Mouse (Mus musculus): ENCODE results near the gene Lrrc29.

Lrrc29 gene

GRCm38 (mm10) chr8:105312891-105313481, 13.1 kb downstream of the Lrrc29 start:
- ATAC-seq (ENCODE audit: insufficient number of reproducible peaks, low FRiP score, low TSS enrichment) = no peak

GRCm38 (mm10) chr8:105311718-105312117, 14.4 kb downstream of the Lrrc29 start:
- ATAC-seq (ENCODE audit: insufficient number of reproducible peaks, low FRiP score, low TSS enrichment) = no peak

- no peak for ATAC-seq (ENCODE audit: insufficient number of reproducible peaks, low FRiP score, low TSS enrichment)
These were observed 16.0 kb downstream of the Lrrc29 start for GRCm38 (mm10) chr8:105310118-105310517.

GRCm38 (mm10) chr8:105309142-105309847, 16.8 kb downstream of the Lrrc29 start:
- peak; percentile 74 for ATAC-seq (ENCODE audit: insufficient number of reproducible peaks, low FRiP score, low TSS enrichment)

- no peak for ATAC-seq (ENCODE audit: insufficient number of reproducible peaks, low FRiP score, low TSS enrichment)
These were observed 17.6 kb downstream of the Lrrc29 start for GRCm38 (mm10) chr8:105308428-105308827.

- no peak for ATAC-seq (ENCODE audit: insufficient number of reproducible peaks, low FRiP score, low TSS enrichment)
These were observed 18.4 kb downstream of the Lrrc29 start for GRCm38 (mm10) chr8:105307670-105308069.

- ATAC-seq (ENCODE audit: insufficient number of reproducible peaks, low FRiP score, low TSS enrichment) = no peak
These were observed 19.9 kb downstream of the Lrrc29 start for GRCm38 (mm10) chr8:105306146-105306691.

- ATAC-seq (ENCODE audit: insufficient number of reproducible peaks, low FRiP score, low TSS enrichment) = peak; percentile 14; the same call in 1 of the 2 replicates
These were observed 20.6 kb downstream of the Lrrc29 start, which contains the start of gene Elmo3 for GRCm38 (mm10) chr8:105305211-105306145. Elmo3 (plus strand) TSS chr8:105305601.

- no peak for ATAC-seq (ENCODE audit: insufficient number of reproducible peaks, low FRiP score, low TSS enrichment)
These were observed 21.5 kb downstream of the Lrrc29 start for GRCm38 (mm10) chr8:105304325-105305210.

- ATAC-seq (ENCODE audit: insufficient number of reproducible peaks, low FRiP score, low TSS enrichment) = no peak
These were observed 22.2 kb downstream of the Lrrc29 start for GRCm38 (mm10) chr8:105303874-105304273.

- ATAC-seq (ENCODE audit: insufficient number of reproducible peaks, low FRiP score, low TSS enrichment) = no peak
These were observed 22.7 kb downstream of the Lrrc29 start for GRCm38 (mm10) chr8:105303396-105303795.

- no peak for ATAC-seq (ENCODE audit: insufficient number of reproducible peaks, low FRiP score, low TSS enrichment)
These were observed 26.1 kb downstream of the Lrrc29 start for GRCm38 (mm10) chr8:105299962-105300361.

- no peak for ATAC-seq (ENCODE audit: insufficient number of reproducible peaks, low FRiP score, low TSS enrichment)
These were observed 27.5 kb downstream of the Lrrc29 start for GRCm38 (mm10) chr8:105298351-105299252.

GRCm38 (mm10) chr8:105297511-105298192, 28.4 kb downstream of the Lrrc29 start, which contains the start of gene E2f4:
E2f4 (plus strand) TSS chr8:105297663.
- ATAC-seq (ENCODE audit: insufficient number of reproducible peaks, low FRiP score, low TSS enrichment) = peak; percentile 74

GRCm38 (mm10) chr8:105295895-105296573, 30.0 kb downstream of the Lrrc29 start, which contains the start of gene Exoc3l:
Exoc3l (minus strand) TSS chr8:105296101.
- no peak for ATAC-seq (ENCODE audit: insufficient number of reproducible peaks, low FRiP score, low TSS enrichment)

GRCm38 (mm10) chr8:105295256-105295655, 30.8 kb downstream of the Lrrc29 start:
- no peak for ATAC-seq (ENCODE audit: insufficient number of reproducible peaks, low FRiP score, low TSS enrichment)

GRCm38 (mm10) chr8:105294776-105295175, 31.3 kb downstream of the Lrrc29 start:
- ATAC-seq (ENCODE audit: insufficient number of reproducible peaks, low FRiP score, low TSS enrichment) = no peak

Data from cerebellum, adult (tissue).